Mouse (Mus musculus): ENCODE measurements around the gene Ing5. TPM values are rescaled to one million over a fixed set of nuclear protein-coding genes. Genes with fewer than 3 reads are reported as not detected.
"Not testable (repeated sequence)": the region's sequence is repeated elsewhere in the genome, so short reads cannot be mapped to it uniquely, and the experiment has no call there.

Ing5 gene
- total RNA-seq, 2 experiments from 2014 or later = 8.1 to 11.3 TPM

- intact Hi-C loops (cut with DNase I) = no loop called here
- DNase-seq = peak; percentile 37
Observed at GRCm38 (mm10) chr1:93857370-93857769, 53.6 kb downstream of the Ing5 start.

GRCm38 (mm10) chr1:93857991-93858390 lies 54.2 kb downstream of the Ing5 start:
- intact Hi-C loops (cut with DNase I) = no loop called here
- DNase-seq = peak; percentile 25

GRCm38 (mm10) chr1:93859619-93860018 lies 55.9 kb downstream of the Ing5 start:
- intact Hi-C loops (cut with DNase I) = no loop called here

GRCm38 (mm10) chr1:93861048-93861447 lies 57.3 kb downstream of the Ing5 start, which contains the start of gene Gal3st2:
Gene Gal3st2, plus strand, starts transcription at chr1:93861306.
- intact Hi-C loops (cut with DNase I); DNase-seq: not testable (repeated sequence)

More at GRCm38 (mm10) chr1:93859619-93860018, 55.9 kb downstream of the Ing5 start:
- DNase-seq = no peak

Other genes with a start within 250 kb of the Ing5 start
- gene Stk25, start 145.3 kb upstream of the Ing5 start, total RNA-seq (2021) = 100 to 1,000 TPM; 352 to 377 TPM
- 10 to 100 TPM; 45.0 to 48.7 TPM for gene Bok, start 118.3 kb upstream of the Ing5 start, total RNA-seq (2021)
- gene Atg4b, start 52.5 kb upstream of the Ing5 start, total RNA-seq (2021) = 10 to 100 TPM; 85.1 to 89.7 TPM
- gene Thap4, start 49.1 kb upstream of the Ing5 start, total RNA-seq (2021) = 10 to 100 TPM; 38.1 to 40.2 TPM
- 10 to 100 TPM; 80.5 to 91.2 TPM for gene Dtymk, start 2.0 kb upstream of the Ing5 start, total RNA-seq (2021)
- gene D2hgdh, start 20.9 kb downstream of the Ing5 start, total RNA-seq (2021) = 10 to 100 TPM; 12.7 to 13.7 TPM
- gene Gal3st2, start 57.3 kb downstream of the Ing5 start, total RNA-seq (2021) = not detected
- gene Gal3st2b, start 114.3 kb downstream of the Ing5 start, total RNA-seq (2021) = under 1 TPM; 0.36 to 0.44 TPM
- gene Gal3st2c, start 186.5 kb downstream of the Ing5 start, total RNA-seq (2021) = under 1 TPM in 1 of 2 experiments, not detected in 1; 0.04 TPM
- gene Neu4, start 216.5 kb downstream of the Ing5 start, total RNA-seq (2021) = 1 to 10 TPM; 1.1 to 1.3 TPM
- under 1 TPM in 1 of 2 experiments, not detected in 1; 0.30 TPM for gene Pdcd1, start 248.6 kb downstream of the Ing5 start, total RNA-seq (2021)